Mouse (Mus musculus) heart, adult 2 months (tissue): Measurements from ENCODE around the gene Snw1.

Source experiments
- CTCF ChIP-seq: fragments of 200-600 bp; IDR thresholded peaks from 2 replicates; pipeline ENCODE4 v1.8.1; 2022; ENCODE audit warnings: antibody characterized with exemption, mild to moderate bottlenecking, moderate library complexity
- EP300 ChIP-seq: fragments of 200-500 bp; IDR thresholded peaks from 2 replicates; pipeline ENCODE4 v1.6.1; 2011; ENCODE audit warnings: low read depth, low read length, control low read depth; ENCODE audit not compliant: insufficient read depth
- POLR2A ChIP-seq: fragments of 200-500 bp; IDR thresholded peaks from 2 replicates; pipeline ENCODE4 v1.6.1; 2011; ENCODE audit warnings: mild to moderate bottlenecking, low read depth, low read length, control low read depth; ENCODE audit not compliant: insufficient read depth

GRCm38 (mm10) chr12:87409123-87409522 lies 63.0 kb downstream of the Snw1 start:
- no peak for TF ChIP-seq CTCF
- TF ChIP-seq POLR2A = no peak
- no peak for TF ChIP-seq EP300
